Mouse (Mus musculus): ENCODE results near the gene Rad51d. TPM values are rescaled to one million over a fixed set of nuclear protein-coding genes. Genes with fewer than 3 reads are reported as not detected.
"Not testable (repeated sequence)": the region's sequence is repeated elsewhere in the genome, so short reads cannot be mapped to it uniquely, and the experiment has no call there.

Rad51d gene
- polyA plus RNA-seq (2015; fragmentation: Nextera tagmentation; extraction: Ambion mirVana), result 13.9 and 15.0 TPM in 2 replicates

DNA sequence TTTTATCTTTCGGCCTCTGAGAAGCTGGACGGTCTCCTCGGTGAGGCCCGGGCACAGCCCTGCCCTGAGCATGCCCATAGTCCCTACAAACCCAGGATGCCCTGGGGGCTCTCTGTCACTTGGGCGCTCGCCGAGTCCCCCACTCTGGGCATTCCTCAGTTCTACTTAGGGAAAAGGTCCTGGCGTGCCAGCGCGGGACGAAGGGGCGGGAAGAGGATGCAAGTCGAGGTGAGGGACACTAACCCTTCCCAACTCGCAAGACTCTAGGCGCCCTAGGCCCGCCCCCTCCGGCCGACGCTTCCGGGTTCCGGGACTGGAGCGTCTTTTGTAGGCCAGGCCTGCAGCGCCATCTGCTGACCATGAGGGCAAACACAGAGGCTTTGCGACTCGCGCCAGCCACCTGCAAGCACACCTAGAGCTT, at the start of gene Rad51d:
Rad51d (minus strand) TSS at position 273 of the 421 bp plus-strand sequence.
- Histone ChIP-seq H3K4me2 (ENCODE audit: low read depth, low read length) (peak within 1 kb of the TSS; percentile 89), H3K9ac (ENCODE audit: low read depth, low read length) (peak within 1 kb of the TSS; percentile 86), H3K9me3 (ENCODE audit: control insufficient read depth, low read length) (no peaks in the 10 kb centered on the region), H3K4me1 (ENCODE audit: control insufficient read depth, insufficient read depth, low read length) (peaks cover 14% of the 10 kb centered on the region; the same call in 1 of the 2 replicates), H3K27ac (ENCODE audit: low read length) (peak within 1 kb of the TSS; percentile 64), H3K36me3 (ENCODE audit: control insufficient read depth, insufficient read depth, low read length) (no peaks in the 10 kb centered on the region), H3K27me3 (replicated peaks; ENCODE audit: control insufficient read depth, insufficient read depth, low read length) (peaks cover 5% of the 10 kb centered on the region; the same call in 1 of the 2 replicates), H3K4me3 (ENCODE audit: low read length) (peak within 1 kb of the TSS; percentile 67)
- WGBS, result under 1% methylated on average over 26 of the region's 26 CpGs
- ATAC-seq, result peak; percentile 96

DNA sequence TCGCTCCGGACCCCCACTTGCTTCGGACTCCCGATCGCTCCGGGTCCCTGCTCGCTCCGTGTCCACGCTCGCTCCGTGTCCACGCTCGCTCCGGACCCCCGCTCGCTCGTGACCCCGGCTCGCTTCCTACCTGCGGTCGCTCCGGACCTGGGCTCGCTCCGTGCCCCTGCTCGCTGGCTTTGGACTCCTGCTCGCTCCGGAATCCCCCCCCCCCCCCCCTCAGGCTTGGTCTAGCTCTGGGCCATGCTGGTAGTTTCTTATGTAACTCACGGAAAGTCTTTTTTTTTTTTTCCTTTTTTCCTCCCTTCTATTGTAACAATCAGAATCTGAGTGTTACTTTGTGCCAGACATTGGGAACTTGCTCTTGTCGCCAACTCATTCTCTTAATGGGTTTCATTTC, 42.8 kb upstream of the Rad51d start:
- Histone ChIP-seq H3K4me2 (ENCODE audit: low read depth, low read length) (peak overlapping the region; percentile 92), H3K9ac (ENCODE audit: low read depth, low read length) (no peak overlapping the region), H3K27ac (ENCODE audit: low read length) (no peak overlapping the region), H3K4me1 (ENCODE audit: control insufficient read depth, insufficient read depth, low read length) (0 out of 2 replicates have a peak, but pooled peaks cover 6% of the 10 kb centered on the region), H3K4me3 (ENCODE audit: low read length) (peak overlapping the region; percentile 50), H3K9me3 (ENCODE audit: control insufficient read depth, low read length) (no peaks in the 10 kb centered on the region), H3K36me3 (ENCODE audit: control insufficient read depth, insufficient read depth, low read length) (no peaks in the 10 kb centered on the region), H3K27me3 (replicated peaks; ENCODE audit: control insufficient read depth, insufficient read depth, low read length) (peaks cover 38% of the 10 kb centered on the region)
- under 1% methylated on average over 28 of the region's 29 CpGs for WGBS
- ATAC-seq, result no peak

DNA sequence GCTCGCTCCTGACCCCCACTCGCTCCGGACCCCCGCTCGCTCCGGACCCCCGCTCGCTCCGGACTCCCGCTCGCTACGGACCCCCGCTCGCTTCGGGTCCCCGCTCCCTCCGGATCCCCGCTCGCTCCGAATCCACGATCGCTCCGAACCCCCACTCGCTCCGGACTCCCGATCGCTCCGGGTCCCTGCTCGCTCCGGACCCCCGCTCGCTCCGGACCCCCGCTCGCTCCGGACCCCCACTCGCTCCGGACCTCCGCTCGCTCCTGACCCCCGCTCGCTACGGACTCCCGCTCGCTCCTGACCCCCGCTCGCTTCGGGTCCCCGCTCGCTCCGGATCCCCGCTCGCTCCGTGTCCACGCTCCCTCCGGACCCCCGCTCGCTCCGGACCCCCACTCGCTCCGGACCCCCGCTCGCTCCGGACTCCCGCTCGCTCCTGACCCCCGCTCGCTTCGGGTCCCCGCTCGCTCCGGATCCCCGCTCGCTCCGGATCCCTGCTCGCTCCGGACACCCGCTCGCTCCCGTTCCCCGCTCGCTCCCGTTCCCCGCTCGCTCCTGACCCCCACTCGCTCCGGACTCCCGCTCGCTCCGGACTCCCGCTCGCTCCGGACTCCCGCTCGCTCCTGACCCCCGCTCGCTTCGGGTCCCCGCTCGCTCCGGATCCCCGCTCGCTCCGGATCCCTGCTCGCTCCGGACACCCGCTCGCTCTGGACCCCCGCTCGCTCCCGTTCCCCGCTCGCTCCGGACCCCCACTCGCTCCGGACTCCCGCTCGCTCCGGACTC, 41.4 kb upstream of the Rad51d start:
- under 1% methylated on average over 102 of the region's 119 CpGs for whole genome bisulfite sequencing
- not testable (repeated sequence) for ATAC-seq; H3K4me1 ChIP-seq (ENCODE audit: control insufficient read depth, insufficient read depth, low read length); H3K36me3 ChIP-seq (ENCODE audit: control insufficient read depth, insufficient read depth, low read length); H3K27ac ChIP-seq (ENCODE audit: low read length); H3K9me3 ChIP-seq (ENCODE audit: control insufficient read depth, low read length)
- peak overlapping the region; percentile 92 for H3K4me2 ChIP-seq (ENCODE audit: low read depth, low read length)
- H3K4me3 ChIP-seq (ENCODE audit: low read length), result peak overlapping the region; percentile 50
- peaks cover 38% of the 10 kb centered on the region for H3K27me3 ChIP-seq (replicated peaks; ENCODE audit: control insufficient read depth, insufficient read depth, low read length)
- peak overlapping the region; percentile 43; the same call in 1 of the 2 replicates for H3K9ac ChIP-seq (ENCODE audit: low read depth, low read length)

DNA sequence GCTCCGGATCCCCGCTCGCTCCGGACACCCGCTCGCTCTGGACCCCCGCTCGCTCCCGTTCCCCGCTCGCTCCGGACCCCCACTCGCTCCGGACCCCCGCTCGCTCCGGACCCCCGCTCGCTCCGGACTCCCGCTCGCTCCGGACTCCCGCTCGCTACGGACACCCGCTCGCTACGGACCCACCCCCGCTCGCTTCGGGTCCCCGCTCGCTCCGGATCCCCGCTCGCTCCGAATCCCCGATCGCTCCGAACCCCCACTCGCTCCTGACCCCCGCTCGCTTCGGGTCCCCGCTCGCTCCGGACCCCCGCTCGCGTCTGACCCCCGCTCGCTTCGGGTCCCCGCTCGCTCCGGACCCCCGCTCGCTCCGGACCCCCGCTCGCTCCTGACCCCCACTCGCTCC, 40.7 kb upstream of the Rad51d start:
- Histone ChIP-seq H3K4me3 (ENCODE audit: low read length) (peak overlapping the region; percentile 50), H3K9ac (ENCODE audit: low read depth, low read length) (peak overlapping the region; percentile 43; the same call in 1 of the 2 replicates), H3K4me2 (ENCODE audit: low read depth, low read length) (peak overlapping the region; percentile 92), H3K27me3 (replicated peaks; ENCODE audit: control insufficient read depth, insufficient read depth, low read length) (peaks cover 38% of the 10 kb centered on the region)
- H3K27ac ChIP-seq (ENCODE audit: low read length); ATAC-seq; H3K9me3 ChIP-seq (ENCODE audit: control insufficient read depth, low read length); H3K4me1 ChIP-seq (ENCODE audit: control insufficient read depth, insufficient read depth, low read length); H3K36me3 ChIP-seq (ENCODE audit: control insufficient read depth, insufficient read depth, low read length): not testable (repeated sequence)
- 1% methylated on average over 59 of the region's 63 CpGs for WGBS

DNA sequence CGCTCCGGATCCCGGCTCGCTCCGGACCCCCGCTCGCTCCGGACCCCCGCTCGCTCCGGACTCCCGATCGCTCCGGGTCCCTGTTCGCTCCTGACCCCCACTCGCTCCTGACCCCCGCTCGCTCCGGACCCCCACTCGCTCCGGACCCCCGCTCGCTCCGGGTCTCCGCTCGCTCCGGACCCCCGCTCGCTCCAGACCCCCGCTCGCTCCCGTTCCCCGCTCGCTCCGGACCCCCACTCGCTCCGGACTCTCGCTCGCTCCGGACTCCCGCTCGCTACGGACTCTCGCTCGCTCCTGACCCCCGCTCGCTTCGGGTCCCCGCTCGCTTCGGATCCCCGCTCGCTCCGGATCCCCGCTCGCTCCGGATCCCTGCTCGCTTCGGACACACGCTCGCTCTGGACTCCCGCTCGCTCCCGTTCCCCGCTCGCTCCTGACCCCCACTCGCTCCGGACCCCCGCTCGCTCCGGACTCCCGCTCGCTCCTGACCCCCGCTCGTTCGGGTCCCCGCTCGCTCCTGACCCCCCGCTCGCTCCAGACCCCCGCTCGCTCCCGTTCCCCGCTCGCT, 40.1 kb upstream of the Rad51d start:
- H3K9ac ChIP-seq (ENCODE audit: low read depth, low read length), result 0 out of 2 replicates have a peak overlapping the region, but pooled peaks have one; percentile 24
- not testable (repeated sequence) for H3K36me3 ChIP-seq (ENCODE audit: control insufficient read depth, insufficient read depth, low read length); H3K4me1 ChIP-seq (ENCODE audit: control insufficient read depth, insufficient read depth, low read length); H3K9me3 ChIP-seq (ENCODE audit: control insufficient read depth, low read length); H3K27ac ChIP-seq (ENCODE audit: low read length); ATAC-seq
- peaks cover 35% of the 10 kb centered on the region for H3K27me3 ChIP-seq (replicated peaks; ENCODE audit: control insufficient read depth, insufficient read depth, low read length)
- WGBS, result 2% methylated on average over 84 of the region's 85 CpGs
- H3K4me3 ChIP-seq (ENCODE audit: low read length), result peak overlapping the region; percentile 50
- H3K4me2 ChIP-seq (ENCODE audit: low read depth, low read length), result peak overlapping the region; percentile 92

DNA sequence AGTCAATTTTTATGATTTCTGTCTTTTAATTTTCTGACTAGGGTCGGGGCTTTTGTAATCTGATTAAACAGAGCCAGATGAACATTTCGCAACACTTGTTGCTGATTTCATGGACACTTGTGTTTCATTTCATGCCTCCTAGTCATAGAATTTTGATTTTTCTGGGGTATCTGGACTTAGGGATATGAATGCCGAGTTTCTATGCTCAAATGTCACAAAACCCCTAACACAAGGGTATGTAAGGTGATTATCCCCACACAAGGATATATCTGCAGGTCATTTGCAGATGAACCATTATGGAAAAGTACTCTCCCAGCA, 39.2 kb upstream of the Rad51d start:
- WGBS, result 48% methylated on average over 3 of the region's 3 CpGs
- no peaks in the 10 kb centered on the region for H3K36me3 ChIP-seq (ENCODE audit: control insufficient read depth, insufficient read depth, low read length)
- no peak overlapping the region for H3K9ac ChIP-seq (ENCODE audit: low read depth, low read length)
- peaks cover 33% of the 10 kb centered on the region for H3K27me3 ChIP-seq (replicated peaks; ENCODE audit: control insufficient read depth, insufficient read depth, low read length)
- H3K27ac ChIP-seq (ENCODE audit: low read length), result no peak overlapping the region
- H3K4me2 ChIP-seq (ENCODE audit: low read depth, low read length), result no peak overlapping the region
- ATAC-seq, result no peak
- no peaks in the 10 kb centered on the region for H3K9me3 ChIP-seq (ENCODE audit: control insufficient read depth, low read length)
- no peak overlapping the region for H3K4me3 ChIP-seq (ENCODE audit: low read length)
- 0 out of 2 replicates have a peak, but pooled peaks cover 6% of the 10 kb centered on the region for H3K4me1 ChIP-seq (ENCODE audit: control insufficient read depth, insufficient read depth, low read length)

DNA sequence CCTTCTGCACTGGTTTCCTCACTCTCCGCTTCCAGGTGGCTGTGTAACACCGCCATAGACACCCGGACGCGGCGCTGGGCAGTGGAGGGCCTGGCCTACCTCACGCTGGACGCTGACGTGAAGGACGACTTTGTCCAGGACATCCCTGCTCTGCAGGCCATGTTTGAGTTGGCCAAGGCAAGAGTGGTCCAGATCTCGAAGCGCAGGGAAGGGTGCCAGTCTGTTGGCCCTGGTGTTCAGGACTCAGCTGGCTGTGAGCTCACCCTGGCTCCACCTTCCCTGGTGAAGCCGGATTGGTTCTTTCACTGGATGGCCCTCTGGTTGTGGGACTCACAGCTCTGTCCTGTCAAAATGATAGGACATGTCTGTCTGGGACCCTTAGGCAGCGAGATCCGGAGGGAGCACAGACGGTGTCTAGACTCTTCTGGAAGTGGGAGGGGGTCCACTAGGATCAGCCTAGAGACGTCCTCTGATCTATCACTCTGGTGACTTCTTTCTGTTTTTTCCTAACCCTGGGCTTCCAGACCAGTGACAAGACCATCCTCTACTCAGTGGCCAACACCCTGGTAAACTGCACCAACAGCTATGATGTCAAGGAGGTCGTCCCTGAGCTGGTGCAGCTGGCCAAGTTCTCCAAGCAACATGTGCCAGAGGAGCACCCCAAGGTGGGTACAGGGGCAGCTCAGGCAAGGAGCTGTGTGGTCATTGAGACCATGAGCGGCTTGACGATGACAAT, 38.7 kb upstream of the Rad51d start:
- H3K4me3 ChIP-seq (ENCODE audit: low read length), result no peak overlapping the region
- WGBS, result 32% methylated on average over 20 of the region's 20 CpGs
- H3K4me1 ChIP-seq (ENCODE audit: control insufficient read depth, insufficient read depth, low read length), result 0 out of 2 replicates have a peak, but pooled peaks cover 6% of the 10 kb centered on the region
- H3K36me3 ChIP-seq (ENCODE audit: control insufficient read depth, insufficient read depth, low read length), result no peaks in the 10 kb centered on the region
- no peak overlapping the region for H3K9ac ChIP-seq (ENCODE audit: low read depth, low read length)
- ATAC-seq, result no peak
- no peak overlapping the region for H3K27ac ChIP-seq (ENCODE audit: low read length)
- H3K4me2 ChIP-seq (ENCODE audit: low read depth, low read length), result no peak overlapping the region
- peaks cover 27% of the 10 kb centered on the region for H3K27me3 ChIP-seq (replicated peaks; ENCODE audit: control insufficient read depth, insufficient read depth, low read length)
- no peaks in the 10 kb centered on the region for H3K9me3 ChIP-seq (ENCODE audit: control insufficient read depth, low read length)

DNA sequence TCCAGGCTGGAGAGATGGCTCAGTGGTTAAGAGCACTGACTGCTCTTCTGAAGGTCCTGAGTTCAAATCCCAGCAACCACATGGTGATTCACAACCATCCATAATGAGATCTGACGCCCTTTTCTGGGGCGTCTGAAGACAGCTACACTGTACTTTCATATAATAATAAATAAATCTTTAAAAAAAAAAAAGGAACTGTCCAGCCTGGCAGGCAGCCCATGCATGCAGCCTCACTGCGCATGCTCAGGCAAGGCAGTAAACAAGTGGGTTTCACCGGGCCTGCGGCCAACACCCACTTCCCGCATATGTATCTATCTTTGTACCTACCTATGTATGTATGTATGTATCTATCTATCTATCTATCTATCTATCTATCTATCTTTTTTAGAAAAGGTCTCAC, 33.5 kb upstream of the Rad51d start:
- WGBS, result 72% methylated on average over 6 of the region's 6 CpGs
- H3K36me3 ChIP-seq (ENCODE audit: control insufficient read depth, insufficient read depth, low read length); H3K9me3 ChIP-seq (ENCODE audit: control insufficient read depth, low read length); H3K4me3 ChIP-seq (ENCODE audit: low read length); H3K4me1 ChIP-seq (ENCODE audit: control insufficient read depth, insufficient read depth, low read length); H3K4me2 ChIP-seq (ENCODE audit: low read depth, low read length); H3K27ac ChIP-seq (ENCODE audit: low read length); H3K9ac ChIP-seq (ENCODE audit: low read depth, low read length); ATAC-seq: not testable (repeated sequence)
- H3K27me3 ChIP-seq (replicated peaks; ENCODE audit: control insufficient read depth, insufficient read depth, low read length), result peaks cover 14% of the 10 kb centered on the region

DNA sequence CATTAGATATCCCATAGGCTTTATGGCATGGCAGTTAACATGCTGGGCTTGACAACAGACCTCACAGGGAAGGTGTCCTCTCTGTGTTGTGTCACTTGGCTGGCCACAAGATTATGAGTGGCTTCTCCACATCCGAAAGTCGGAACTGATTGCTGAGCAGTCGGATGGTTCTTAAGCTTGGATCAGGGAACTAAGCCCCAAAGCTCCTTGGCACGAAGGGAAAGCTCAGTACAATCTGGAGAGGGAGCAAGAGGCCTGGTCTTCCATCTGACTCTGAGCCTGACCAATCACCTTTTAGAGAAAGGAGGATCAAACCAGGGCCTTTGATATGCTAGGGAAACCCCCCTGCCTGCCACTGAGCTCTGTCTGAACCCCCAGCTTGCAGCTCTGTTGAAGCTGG, 31.3 kb upstream of the Rad51d start:
- H3K27me3 ChIP-seq (replicated peaks; ENCODE audit: control insufficient read depth, insufficient read depth, low read length), result peaks cover 7% of the 10 kb centered on the region
- WGBS, result 63% methylated on average over 4 of the region's 4 CpGs
- no peaks in the 10 kb centered on the region for H3K9me3 ChIP-seq (ENCODE audit: control insufficient read depth, low read length)
- H3K27ac ChIP-seq (ENCODE audit: low read length), result no peak overlapping the region
- no peaks in the 10 kb centered on the region for H3K36me3 ChIP-seq (ENCODE audit: control insufficient read depth, insufficient read depth, low read length)
- ATAC-seq, result no peak
- no peak overlapping the region for H3K4me2 ChIP-seq (ENCODE audit: low read depth, low read length)
- no peak overlapping the region for H3K4me3 ChIP-seq (ENCODE audit: low read length)
- no peak overlapping the region for H3K9ac ChIP-seq (ENCODE audit: low read depth, low read length)
- H3K4me1 ChIP-seq (ENCODE audit: control insufficient read depth, insufficient read depth, low read length), result no peaks in the 10 kb centered on the region

Measured in intestine, embryonic 16.5 days (tissue).